Mouse (Mus musculus) kidney, adult 2 months (tissue): Measurements from ENCODE around the gene Ube4a. TPM values are rescaled to one million over a fixed set of nuclear protein-coding genes. Genes with fewer than 3 reads are reported as not detected.
"Not testable (repeated sequence)": the region's sequence is repeated elsewhere in the genome, so short reads cannot be mapped to it uniquely, and the experiment has no call there.

ENCODE experiments used
- DNase-seq: peaks from one replicate; pipeline ENCODE4 v3.0.0; 2021
- H3K27ac ChIP-seq: fragments of 200-500 bp; 2 replicates; pipeline ENCODE4 v1.5.1; 2012; ENCODE audit warnings: low read depth, low read length, control low read depth, inconsistent platforms; ENCODE audit not compliant: insufficient read depth
- H3K27me3 ChIP-seq: fragments of 200-500 bp; replicated peaks from 2 replicates; pipeline ENCODE4 v1.6.1; 2012; ENCODE audit warnings: mild to moderate bottlenecking, moderate library complexity, low read length, inconsistent platforms; ENCODE audit not compliant: control insufficient read depth, insufficient read depth
- H3K36me3 ChIP-seq: fragments of 200-500 bp; 2 replicates; pipeline ENCODE4 v1.6.1; 2012; ENCODE audit warnings: mild to moderate bottlenecking, moderate library complexity, low read length, inconsistent platforms; ENCODE audit not compliant: control insufficient read depth, insufficient read depth
- H3K4me1 ChIP-seq: fragments of 200-500 bp; 2 replicates; pipeline ENCODE4 v1.6.1; 2011; ENCODE audit warnings: low read length; ENCODE audit not compliant: control insufficient read depth, insufficient read depth
- H3K4me3 ChIP-seq: fragments of 200-500 bp; 2 replicates; pipeline ENCODE4 v1.5.1; 2011; ENCODE audit warnings: mild to moderate bottlenecking, low read depth, low read length, control low read depth; ENCODE audit not compliant: insufficient read depth
- CTCF ChIP-seq: fragments of 200-500 bp; conservative IDR thresholded peaks from 2 replicates; pipeline ENCODE4 v1.5.1; 2011; ENCODE audit warnings: low read depth, mild to moderate bottlenecking, control low read depth, low read length, moderate library complexity, mixed read lengths; ENCODE audit not compliant: insufficient read depth, insufficient read length
- POLR2A ChIP-seq: fragments of 200-500 bp; IDR thresholded peaks from one replicate; pipeline ENCODE4 v1.6.1; 2011; ENCODE audit warnings: low read depth, low read length, control low read depth
- WGBS: fragments of 180-500 bp; shearing (Covaris S2); methylation state at CpG from one replicate; pipeline ENCODE4 v1.1.7; 2018; 5-methylcytosine and 5-hydroxymethylcytosine counted together
- polyA plus RNA-seq: library from polyadenylated mRNA; depleted of rRNA; stranded (reverse); fragments of >200 nt; gene quantifications from 2 replicates; pipeline ENCODE4 v1.2.3, GENCODE M21; 2012

Gene Ube4a
- polyA plus RNA-seq, 1 experiment: 18.3 TPM

GRCm38 (mm10) chr9:44981104-44981503 is 15.7 kb upstream of the Ube4a start:
- no peak overlapping the region for H3K4me3 ChIP-seq
- H3K27me3 ChIP-seq: no peaks in the 10 kb centered on the region
- H3K27ac ChIP-seq: no peak overlapping the region
- H3K4me1 ChIP-seq: no peaks in the 10 kb centered on the region
- WGBS: 91% methylated on average over 2 of the region's 2 CpGs
- TF ChIP-seq CTCF (no peak), POLR2A (no peak)
- DNase-seq: no peak
- no peaks in the 10 kb centered on the region for H3K36me3 ChIP-seq

DNA sequence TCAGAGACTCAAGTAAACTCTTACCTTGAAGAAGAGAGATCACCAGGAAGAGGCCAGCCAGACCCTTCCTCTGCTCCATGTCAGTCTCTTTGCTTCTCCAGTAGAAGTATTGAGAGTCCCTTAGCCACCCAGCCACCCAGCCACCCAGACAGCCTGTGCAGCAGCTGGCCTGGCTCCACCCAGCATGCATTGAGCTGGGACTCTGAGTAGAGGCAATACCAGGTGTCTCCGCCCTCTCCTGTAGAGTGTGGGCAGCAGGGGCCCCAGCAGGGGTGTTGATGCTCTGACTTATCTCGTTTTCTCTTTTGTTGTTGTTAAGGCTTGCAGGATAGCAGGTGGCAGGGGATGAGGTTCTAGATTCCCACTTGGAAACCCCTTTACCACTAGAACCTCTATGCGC is 14.8 kb upstream of the Ube4a start, which contains the start of gene Cd3g:
TSS of gene Cd3g (minus strand) at position 190 of the 400 bp plus-strand sequence.
- H3K27me3 ChIP-seq: no peaks in the 10 kb centered on the region
- TF ChIP-seq CTCF (no peak), POLR2A (no peak)
- no peak for DNase-seq
- no peaks in the 10 kb centered on the region for H3K36me3 ChIP-seq
- no peaks in the 10 kb centered on the region for H3K4me1 ChIP-seq
- WGBS: 64% methylated on average over 3 of the region's 3 CpGs
- H3K4me3 ChIP-seq: no peak within 1 kb of the TSS
- no peak within 1 kb of the TSS for H3K27ac ChIP-seq

- no peak for TF ChIP-seq CTCF
- no peak for TF ChIP-seq POLR2A
- Histone ChIP-seq H3K4me3 (no peak overlapping the region), H3K36me3 (no peaks in the 10 kb centered on the region), H3K27me3 (no peaks in the 10 kb centered on the region), H3K4me1 (no peaks in the 10 kb centered on the region), H3K27ac (no peak overlapping the region)
- WGBS: 76% methylated on average over 7 of the region's 7 CpGs
- DNase-seq: no peak
These were observed 14.4 kb upstream of the Ube4a start for GRCm38 (mm10) chr9:44979806-44980205.

GRCm38 (mm10) chr9:44977813-44978212 is 12.4 kb upstream of the Ube4a start:
- DNase-seq: no peak
- Histone ChIP-seq H3K4me1 (no peaks in the 10 kb centered on the region), H3K36me3 (no peaks in the 10 kb centered on the region), H3K4me3 (no peak overlapping the region), H3K27ac (no peak overlapping the region), H3K27me3 (no peaks in the 10 kb centered on the region)
- TF ChIP-seq CTCF (no peak), POLR2A (no peak)
- WGBS: 72% methylated on average over 6 of the region's 6 CpGs

DNA sequence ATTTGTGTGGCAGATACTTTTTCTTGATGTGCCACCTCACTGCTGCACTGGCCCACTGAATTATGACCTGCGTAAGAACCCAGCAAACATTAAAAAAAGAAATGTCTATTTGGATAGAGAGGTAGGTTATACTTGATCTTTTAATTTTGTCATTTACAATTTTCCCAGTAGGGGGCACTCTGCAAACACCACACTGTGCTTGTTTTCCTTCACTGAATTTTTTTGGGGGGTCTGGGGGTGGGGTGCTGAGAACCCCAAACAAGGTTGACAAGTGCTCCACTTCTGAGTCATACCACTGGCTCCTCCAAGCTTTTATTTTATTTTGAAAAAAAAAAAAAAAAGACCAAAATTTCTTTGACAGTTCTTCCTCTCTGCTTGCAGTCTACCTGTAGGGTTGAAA is 4.0 kb upstream of the Ube4a start:
- H3K36me3 ChIP-seq: no peaks in the 10 kb centered on the region
- H3K27me3 ChIP-seq: no peaks in the 10 kb centered on the region
- H3K4me1 ChIP-seq: peaks cover 6% of the 10 kb centered on the region; the same call in 1 of the 2 replicates
- DNase-seq: no peak
- no peak overlapping the region for H3K4me3 ChIP-seq
- no peak overlapping the region for H3K27ac ChIP-seq
- TF ChIP-seq POLR2A (no peak), CTCF (no peak; the same call in 1 of the 2 replicates)
- WGBS: 62% methylated on average over 1 of the region's 1 CpGs

DNA sequence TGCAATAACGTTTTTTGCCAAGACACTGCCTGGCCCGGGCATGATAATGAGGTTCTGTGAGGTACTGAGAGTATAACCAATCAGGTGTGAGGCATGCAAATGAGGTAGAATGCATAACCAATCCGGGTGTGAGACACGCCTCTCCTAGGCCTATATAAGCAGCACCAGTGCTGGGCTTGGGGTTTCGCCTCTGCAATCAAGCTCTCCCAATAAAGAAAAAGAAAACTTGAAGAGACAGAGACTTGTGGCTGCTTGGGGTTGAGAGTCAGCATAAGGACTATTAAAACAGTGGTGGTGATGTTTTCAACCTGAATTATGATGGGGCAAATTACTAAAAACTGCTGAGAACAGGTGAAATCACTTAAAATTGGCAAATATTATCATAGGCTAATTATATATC is 2.4 kb upstream of the Ube4a start:
- H3K27me3 ChIP-seq, H3K4me3 ChIP-seq: not testable (repeated sequence)
- WGBS: 92% methylated on average over 5 of the region's 5 CpGs

GRCm38 (mm10) chr9:44966815-44967242 is 1.4 kb upstream of the Ube4a start:
- Histone ChIP-seq H3K4me3 (no peak overlapping the region), H3K4me1 (peaks cover 6% of the 10 kb centered on the region; the same call in 1 of the 2 replicates), H3K27me3 (no peaks in the 10 kb centered on the region), H3K27ac (no peak overlapping the region), H3K36me3 (peaks cover 1% of the 10 kb centered on the region; the same call in 1 of the 2 replicates)
- DNase-seq: peak; percentile 93
- WGBS: 26% methylated on average over 3 of the region's 3 CpGs
- TF ChIP-seq POLR2A: no peak
- TF ChIP-seq CTCF: peak; percentile 92

More for the DNA sequence above, 2.4 kb upstream of the Ube4a start:
- not testable (repeated sequence) for H3K4me1 ChIP-seq, H3K36me3 ChIP-seq, DNase-seq, H3K27ac ChIP-seq
